Mouse (Mus musculus) kidney, postnatal 25 days (tissue): ENCODE data around the gene Dgke.
A peak's percentile ranks its signal among the peaks of the same experiment; 100 is the strongest.
"Not testable (repeated sequence)": the region's sequence is repeated elsewhere in the genome, so short reads cannot be mapped to it uniquely, and the experiment has no call there.

ENCODE experiments used
- DNase-seq, 2 experiments: peaks; one replicate each; pipeline ENCODE4 v3.0.0; 2021; ENCODE audit warnings: mixed read lengths in 2 of 2

Gene Dgke

GRCm38 (mm10) chr11:89073541-89073940 lies 6.9 kb upstream of the Dgke start, which contains the start of gene Gm525:
TSS of gene Gm525 (plus strand) at chr11:89073841.
- DNase-seq, result no peak

GRCm38 (mm10) chr11:89071522-89071921 lies 4.9 kb upstream of the Dgke start:
- peak in 1 of 2 experiments; percentile 13 for DNase-seq

- DNase-seq, result peak; percentile 53 to 83
These were observed 2.7 kb upstream of the Dgke start for GRCm38 (mm10) chr11:89069303-89069702.

GRCm38 (mm10) chr11:89068649-89069048 lies 2.0 kb upstream of the Dgke start:
- peak; percentile 45 to 67 for DNase-seq

GRCm38 (mm10) chr11:89067871-89068490 lies 1.3 kb upstream of the Dgke start:
- peak in 1 of 2 experiments; percentile 20 for DNase-seq

- peak in 1 of 2 experiments; percentile 45 for DNase-seq
These were observed 712 bp upstream of the Dgke start for GRCm38 (mm10) chr11:89067301-89067822.

GRCm38 (mm10) chr11:89066126-89066525 lies 524 bp downstream of the Dgke start:
- peak in 1 of 2 experiments; percentile 14 for DNase-seq

GRCm38 (mm10) chr11:89065297-89065696 lies 1.4 kb downstream of the Dgke start:
- peak; percentile 18 to 29 for DNase-seq

GRCm38 (mm10) chr11:89064312-89064711 lies 2.3 kb downstream of the Dgke start:
- DNase-seq, result peak in 1 of 2 experiments; percentile 4

GRCm38 (mm10) chr11:89061362-89061761 lies 5.3 kb downstream of the Dgke start:
- peak in 1 of 2 experiments; percentile 41 for DNase-seq

- DNase-seq, result peak; percentile 94 to 96
These were observed 6.1 kb downstream of the Dgke start for GRCm38 (mm10) chr11:89060423-89061089.

- peak; percentile 23 to 63 for DNase-seq
These were observed 6.7 kb downstream of the Dgke start for GRCm38 (mm10) chr11:89059919-89060422.

GRCm38 (mm10) chr11:89058515-89059270 lies 8.0 kb downstream of the Dgke start:
- DNase-seq, result peak; percentile 15 to 52

GRCm38 (mm10) chr11:89055931-89056690 lies 10.5 kb downstream of the Dgke start:
- no peak for DNase-seq

GRCm38 (mm10) chr11:89051767-89052166 lies 14.9 kb downstream of the Dgke start:
- DNase-seq, result no peak

- DNase-seq, result no peak
These were observed 20.6 kb downstream of the Dgke start for GRCm38 (mm10) chr11:89046021-89046420.

- DNase-seq, result not testable (repeated sequence)
These were observed 21.1 kb downstream of the Dgke start for GRCm38 (mm10) chr11:89045501-89045900.

- peak in 1 of 2 experiments; percentile 28 for DNase-seq
These were observed 23.6 kb downstream of the Dgke start for GRCm38 (mm10) chr11:89043046-89043445.

GRCm38 (mm10) chr11:89041073-89041472 lies 25.6 kb downstream of the Dgke start:
- not testable (repeated sequence) for DNase-seq

- DNase-seq, result peak; percentile 80 to 83
These were observed 27.3 kb downstream of the Dgke start for GRCm38 (mm10) chr11:89039325-89039724.

- DNase-seq, result no peak
These were observed 28.2 kb downstream of the Dgke start for GRCm38 (mm10) chr11:89038496-89038895.

GRCm38 (mm10) chr11:89035552-89035951 lies 31.1 kb downstream of the Dgke start:
- DNase-seq, result no peak
